Mouse (Mus musculus) limb, embryonic 13.5 days (tissue): ENCODE data around the gene Mef2b. TPM values are rescaled to one million over a fixed set of nuclear protein-coding genes. Genes with fewer than 3 reads are reported as not detected.

Experiments
- ATAC-seq: fragments of 200-750 bp; cut with Nextera tagmentation; 2 replicates; pipeline ENCODE4 v1.8.0; 2017; ENCODE audit warnings: low read depth, moderate number of reproducible peaks, moderate TSS enrichment; ENCODE audit not compliant: low FRiP score
- H3K27ac ChIP-seq: fragments of 300-500 bp; sonication (generic); 2 replicates; pipeline ENCODE4 v1.5.1; 2015; ENCODE audit warnings: inconsistent platforms, mild to moderate bottlenecking, moderate library complexity
- H3K27me3 ChIP-seq: fragments of 300-500 bp; sonication (generic); 2 replicates; pipeline ENCODE4 v1.6.1; 2015; ENCODE audit warnings: mild to moderate bottlenecking, inconsistent platforms
- H3K36me3 ChIP-seq: fragments of 300-500 bp; sonication (generic); 2 replicates; pipeline ENCODE4 v1.6.1; 2015; ENCODE audit warnings: inconsistent platforms, mild to moderate bottlenecking, moderate library complexity
- H3K4me1 ChIP-seq: fragments of 300-500 bp; sonication (generic); 2 replicates; pipeline ENCODE4 v1.6.1; 2015; ENCODE audit warnings: inconsistent platforms
- H3K4me2 ChIP-seq: fragments of 300-500 bp; sonication (generic); replicated peaks from 2 replicates; pipeline ENCODE4 v1.6.1; 2015; ENCODE audit warnings: inconsistent platforms, mild to moderate bottlenecking, moderate library complexity
- H3K4me3 ChIP-seq: fragments of 300-500 bp; sonication (generic); 2 replicates; pipeline ENCODE4 v1.5.1; 2015; ENCODE audit warnings: moderate library complexity, mild to moderate bottlenecking, inconsistent platforms
- H3K9ac ChIP-seq: fragments of 300-500 bp; sonication (generic); 2 replicates; pipeline ENCODE4 v1.6.1; 2015; ENCODE audit warnings: mild to moderate bottlenecking, inconsistent platforms
- H3K9me3 ChIP-seq: fragments of 300-500 bp; sonication (generic); 2 replicates; pipeline ENCODE4 v1.6.1; 2016; ENCODE audit warnings: inconsistent platforms
- WGBS: fragments of 180-500 bp; shearing (Covaris S2); methylation state at CpG from one replicate; pipeline ENCODE4 v1.1.7; 2015; 5-methylcytosine and 5-hydroxymethylcytosine counted together
- polyA plus RNA-seq: library from polyadenylated mRNA; unstranded; fragments of >200 nt; fragmentation: Nextera tagmentation; extraction: Ambion mirVana; gene quantifications from 2 replicates; pipeline ENCODE4 v1.2.1, GENCODE M21; 2015

The Mef2b gene
- polyA plus RNA-seq: 0.38 TPM in 2 replicates

- Histone ChIP-seq H3K4me1 (peaks cover 21% of the 10 kb centered on the region), H3K27me3 (no peaks in the 10 kb centered on the region), H3K27ac (peak within 1 kb of the TSS; percentile 83), H3K4me3 (peak within 1 kb of the TSS; percentile 89), H3K9ac (peak within 1 kb of the TSS; percentile 86), H3K36me3 (peaks cover 50% of the 10 kb centered on the region), H3K4me2 (peak within 1 kb of the TSS; percentile 88), H3K9me3 (no peaks in the 10 kb centered on the region)
- peak; percentile 97 for ATAC-seq
- under 1% methylated on average over 46 of the region's 46 CpGs for WGBS
These were observed at the start of gene Mef2b, which contains the start of the genes Rfxank and Borcs8 for GRCm38 (mm10) chr8:70139026-70139857. TSS of gene Mef2b (plus strand) at chr8:70139711. TSS of gene Rfxank (minus strand) at chr8:70139154. TSS of gene Borcs8 (plus strand) at chr8:70139499.

GRCm38 (mm10) chr8:70092786-70093185 lies 46.7 kb upstream of the Mef2b start:
- Histone ChIP-seq H3K4me2 (no peak overlapping the region), H3K27ac (no peak overlapping the region), H3K9ac (no peak overlapping the region), H3K4me3 (no peak overlapping the region), H3K27me3 (peaks cover 57% of the 10 kb centered on the region), H3K4me1 (peaks cover 7% of the 10 kb centered on the region; the same call in 1 of the 2 replicates), H3K36me3 (no peaks in the 10 kb centered on the region), H3K9me3 (peaks cover 6% of the 10 kb centered on the region)
- 43% methylated on average over 8 of the region's 8 CpGs for WGBS
- no peak for ATAC-seq

GRCm38 (mm10) chr8:70099276-70099675 lies 40.2 kb upstream of the Mef2b start:
- no peak overlapping the region for H3K4me3 ChIP-seq
- no peak overlapping the region for H3K4me2 ChIP-seq
- H3K4me1 ChIP-seq: no peaks in the 10 kb centered on the region
- ATAC-seq: no peak
- H3K9ac ChIP-seq: no peak overlapping the region
- 73% methylated on average over 8 of the region's 8 CpGs for WGBS
- H3K36me3 ChIP-seq: no peaks in the 10 kb centered on the region
- peaks cover 9% of the 10 kb centered on the region for H3K9me3 ChIP-seq
- 0 out of 2 replicates have a peak, but pooled peaks cover 5% of the 10 kb centered on the region for H3K27me3 ChIP-seq
- no peak overlapping the region for H3K27ac ChIP-seq

DNA sequence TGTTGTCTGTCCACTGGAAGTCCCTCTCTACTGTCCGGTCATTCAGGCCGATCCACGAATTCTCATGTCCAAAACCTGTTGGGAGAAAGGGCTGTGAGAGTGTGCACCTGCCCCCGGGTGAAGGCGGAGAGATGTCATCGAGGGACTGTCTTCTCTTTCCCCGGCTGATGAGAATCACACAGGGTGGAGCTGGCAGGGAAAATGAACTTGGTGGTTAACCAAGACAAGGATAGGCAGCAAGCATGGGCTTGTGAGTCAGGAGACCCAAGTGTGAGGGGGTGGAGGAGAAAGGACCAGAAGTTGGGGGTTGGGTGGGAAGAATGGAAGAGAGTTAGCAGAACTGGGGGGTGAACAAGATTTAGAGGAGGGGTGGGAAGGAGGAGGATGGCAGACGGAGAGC lies 39.3 kb upstream of the Mef2b start:
- no peaks in the 10 kb centered on the region for H3K4me1 ChIP-seq
- no peak overlapping the region for H3K9ac ChIP-seq
- peaks cover 9% of the 10 kb centered on the region for H3K9me3 ChIP-seq
- no peak overlapping the region for H3K4me3 ChIP-seq
- 84% methylated on average over 8 of the region's 8 CpGs for WGBS
- H3K4me2 ChIP-seq: no peak overlapping the region
- H3K27me3 ChIP-seq: 0 out of 2 replicates have a peak, but pooled peaks cover 9% of the 10 kb centered on the region
- no peaks in the 10 kb centered on the region for H3K36me3 ChIP-seq
- H3K27ac ChIP-seq: no peak overlapping the region
- no peak for ATAC-seq

DNA sequence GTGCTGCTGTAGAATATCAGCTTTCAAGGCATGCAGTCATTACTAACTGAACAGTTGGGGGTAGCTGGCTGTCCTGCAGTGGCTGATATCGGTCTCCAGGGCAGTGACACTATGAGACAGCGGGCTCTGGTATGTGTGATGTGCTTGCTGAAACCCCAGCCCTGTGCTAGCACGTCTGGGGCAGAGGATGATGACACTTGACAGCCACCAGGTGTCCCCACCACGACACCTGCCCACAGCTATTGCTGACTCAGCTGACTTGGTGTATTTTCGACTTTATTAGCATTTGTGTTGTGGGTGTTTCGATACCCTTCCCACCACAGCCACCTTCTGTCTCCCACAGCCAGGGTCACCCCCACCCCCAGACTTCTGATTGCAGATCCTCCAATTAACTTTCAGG lies 35.0 kb upstream of the Mef2b start:
- H3K27ac ChIP-seq: no peak overlapping the region
- H3K9me3 ChIP-seq: no peaks in the 10 kb centered on the region
- no peaks in the 10 kb centered on the region for H3K36me3 ChIP-seq
- 14% methylated on average over 6 of the region's 6 CpGs for WGBS
- peaks cover 35% of the 10 kb centered on the region for H3K27me3 ChIP-seq
- no peak for ATAC-seq
- H3K4me1 ChIP-seq: no peaks in the 10 kb centered on the region
- H3K4me3 ChIP-seq: no peak overlapping the region
- H3K9ac ChIP-seq: no peak overlapping the region
- H3K4me2 ChIP-seq: no peak overlapping the region

DNA sequence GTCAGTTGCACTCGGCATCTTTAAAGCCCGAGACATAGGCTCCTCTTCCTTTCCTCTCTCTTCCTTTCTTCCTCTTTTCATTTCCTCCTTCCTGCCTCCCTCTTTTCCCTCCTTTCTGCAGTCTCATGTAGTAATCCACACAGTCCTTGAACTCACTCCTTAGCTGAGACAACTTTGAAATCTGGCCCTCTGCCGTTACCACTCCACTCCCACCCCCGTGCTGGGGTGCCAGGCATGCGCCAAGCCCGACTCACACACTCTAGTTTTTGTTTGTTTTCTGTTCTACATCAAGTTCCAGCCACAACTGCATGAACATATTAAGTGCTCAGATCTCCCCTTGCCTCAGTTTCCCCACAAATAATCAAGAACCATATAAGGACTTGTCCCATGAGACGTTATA lies 34.6 kb upstream of the Mef2b start:
- no peak overlapping the region for H3K4me2 ChIP-seq
- no peak overlapping the region for H3K4me3 ChIP-seq
- no peak overlapping the region for H3K9ac ChIP-seq
- H3K27me3 ChIP-seq: peaks cover 40% of the 10 kb centered on the region
- no peak overlapping the region for H3K27ac ChIP-seq
- no peaks in the 10 kb centered on the region for H3K36me3 ChIP-seq
- no peaks in the 10 kb centered on the region for H3K9me3 ChIP-seq
- 77% methylated on average over 7 of the region's 7 CpGs for WGBS
- ATAC-seq: no peak
- no peaks in the 10 kb centered on the region for H3K4me1 ChIP-seq

DNA sequence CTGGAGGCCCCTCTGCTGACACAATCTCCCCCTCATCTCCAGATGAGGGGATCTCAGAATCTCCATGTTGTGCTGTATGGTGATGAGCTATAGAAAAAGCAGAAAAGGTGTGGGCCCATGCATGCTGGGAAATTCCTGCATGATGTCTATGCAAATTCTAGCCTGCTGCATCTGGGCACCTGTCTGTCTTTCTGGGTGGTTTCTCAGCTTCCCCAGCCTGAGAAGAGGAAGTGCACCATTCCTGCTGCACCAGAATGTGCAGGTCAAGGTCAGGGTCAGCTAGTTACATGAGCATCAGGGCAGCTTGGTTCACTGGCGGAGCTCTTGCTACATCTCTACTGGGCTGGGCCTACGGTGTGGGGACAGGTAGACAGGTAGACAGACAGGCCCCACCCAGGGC lies 29.1 kb upstream of the Mef2b start:
- Histone ChIP-seq H3K27me3 (peaks cover 90% of the 10 kb centered on the region), H3K9me3 (no peaks in the 10 kb centered on the region), H3K4me2 (no peak overlapping the region), H3K27ac (no peak overlapping the region), H3K9ac (no peak overlapping the region), H3K4me1 (peaks cover 11% of the 10 kb centered on the region; the same call in 1 of the 2 replicates), H3K4me3 (no peak overlapping the region), H3K36me3 (no peaks in the 10 kb centered on the region)
- 87% methylated on average over 2 of the region's 2 CpGs for WGBS
- ATAC-seq: no peak

- H3K27ac ChIP-seq: no peak overlapping the region
- no peak for ATAC-seq
- WGBS: 43% methylated on average over 23 of the region's 23 CpGs
- H3K4me2 ChIP-seq: peak overlapping the region; percentile 32; the same call in 1 of the 2 replicates
- 0 out of 2 replicates have a peak overlapping the region, but pooled peaks have one; percentile 3 for H3K4me3 ChIP-seq
- H3K36me3 ChIP-seq: no peaks in the 10 kb centered on the region
- peaks cover 98% of the 10 kb centered on the region for H3K27me3 ChIP-seq
- H3K9ac ChIP-seq: no peak overlapping the region
- H3K4me1 ChIP-seq: peaks cover 11% of the 10 kb centered on the region; the same call in 1 of the 2 replicates
- H3K9me3 ChIP-seq: no peaks in the 10 kb centered on the region
These were observed 28.2 kb upstream of the Mef2b start for GRCm38 (mm10) chr8:70111192-70111795.

- Histone ChIP-seq H3K9ac (no peak overlapping the region), H3K27ac (no peak overlapping the region), H3K9me3 (no peaks in the 10 kb centered on the region), H3K4me3 (no peak overlapping the region), H3K36me3 (no peaks in the 10 kb centered on the region), H3K4me2 (no peak overlapping the region), H3K27me3 (peaks cover 99% of the 10 kb centered on the region), H3K4me1 (peaks cover 11% of the 10 kb centered on the region; the same call in 1 of the 2 replicates)
- WGBS: 7% methylated on average over 43 of the region's 43 CpGs
- ATAC-seq: no peak
These were observed 27.0 kb upstream of the Mef2b start for GRCm38 (mm10) chr8:70112401-70113016.

DNA sequence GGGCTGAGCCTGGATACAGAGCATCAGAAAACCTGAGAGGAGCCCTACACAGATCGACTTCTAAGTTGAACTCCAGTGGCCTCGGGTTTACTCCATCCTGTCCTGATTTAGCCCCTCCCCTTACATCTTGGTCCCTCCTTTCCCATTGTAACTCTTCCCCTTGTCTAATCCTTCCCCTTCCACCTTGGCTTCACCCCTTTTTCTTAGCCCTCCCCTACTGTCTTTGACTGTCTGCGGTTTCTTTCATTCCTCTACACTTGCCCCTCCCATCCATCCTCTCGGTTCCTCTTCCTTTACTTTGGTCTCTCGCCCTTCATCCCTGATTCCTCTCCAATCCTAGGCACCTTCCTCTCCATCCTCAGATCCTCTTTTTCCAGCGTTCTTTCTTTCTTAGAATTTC lies 25.0 kb upstream of the Mef2b start:
- WGBS: 21% methylated on average over 6 of the region's 6 CpGs
- Histone ChIP-seq H3K36me3 (no peaks in the 10 kb centered on the region), H3K4me3 (no peak overlapping the region), H3K9me3 (no peaks in the 10 kb centered on the region), H3K4me1 (peaks cover 11% of the 10 kb centered on the region; the same call in 1 of the 2 replicates), H3K4me2 (no peak overlapping the region), H3K27ac (no peak overlapping the region), H3K27me3 (peaks cover 100% of the 10 kb centered on the region), H3K9ac (no peak overlapping the region)
- ATAC-seq: no peak

- H3K36me3 ChIP-seq: no peaks in the 10 kb centered on the region
- 68% methylated on average over 13 of the region's 13 CpGs for WGBS
- no peak for ATAC-seq
- H3K4me1 ChIP-seq: peaks cover 11% of the 10 kb centered on the region; the same call in 1 of the 2 replicates
- peaks cover 100% of the 10 kb centered on the region for H3K27me3 ChIP-seq
- H3K9me3 ChIP-seq: no peaks in the 10 kb centered on the region
- no peak overlapping the region for H3K4me2 ChIP-seq
- H3K9ac ChIP-seq: no peak overlapping the region
- H3K27ac ChIP-seq: no peak overlapping the region
- no peak overlapping the region for H3K4me3 ChIP-seq
These were observed 24.6 kb upstream of the Mef2b start for GRCm38 (mm10) chr8:70114892-70115291.

DNA sequence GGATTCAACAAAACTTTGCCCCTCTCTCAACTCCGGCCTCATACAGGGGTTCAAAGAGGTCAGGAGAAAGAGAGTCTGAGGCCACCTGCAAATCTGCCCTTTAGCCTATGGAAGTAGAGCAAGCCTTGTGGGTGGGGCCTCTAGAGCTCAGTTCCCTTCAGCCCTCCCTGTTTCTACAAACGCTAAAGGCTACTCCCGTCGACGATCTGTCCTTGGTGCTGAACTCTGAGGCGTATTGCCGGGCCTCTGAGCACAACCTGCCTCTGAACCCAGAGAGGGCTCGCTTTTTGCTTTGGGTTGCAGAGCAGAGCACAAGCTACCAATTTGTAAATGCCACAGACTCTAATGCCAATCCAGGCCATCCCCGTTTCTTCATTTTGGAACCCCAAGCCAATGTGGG lies 21.9 kb upstream of the Mef2b start:
- 5% methylated on average over 9 of the region's 9 CpGs for WGBS
- Histone ChIP-seq H3K9ac (no peak overlapping the region), H3K27ac (no peak overlapping the region), H3K27me3 (peaks cover 98% of the 10 kb centered on the region), H3K36me3 (no peaks in the 10 kb centered on the region), H3K9me3 (no peaks in the 10 kb centered on the region), H3K4me1 (peaks cover 7% of the 10 kb centered on the region; the same call in 1 of the 2 replicates), H3K4me2 (no peak overlapping the region), H3K4me3 (no peak overlapping the region)
- ATAC-seq: no peak
